Mouse (Mus musculus) embryonic facial prominence, embryonic 11.5 days (tissue): ENCODE measurements at regions not wholly inside any gene's neighbourhood (a gene's known extent, or its start where the extent isn't known, plus 50 kb on each side); places are given as distances from the start of the nearest gene placed in this dataset.

Source experiments
- ATAC-seq: fragments of 200-750 bp; cut with Nextera tagmentation; replicated peaks from 2 replicates; pipeline ENCODE4 v1.8.0; 2017; ENCODE audit warnings: low read depth; ENCODE audit not compliant: insufficient number of reproducible peaks, low FRiP score, low TSS enrichment
- DNase-seq: peaks from one replicate; pipeline ENCODE4 v3.0.0-alpha.2; 2015; ENCODE audit warnings: low spot score
- H3K27ac ChIP-seq: fragments of 300-500 bp; sonication (generic); replicated peaks from 2 replicates; pipeline ENCODE4 v1.5.1; 2014; ENCODE audit warnings: mild to moderate bottlenecking, low read depth, low read length, control low read depth
- H3K27me3 ChIP-seq: fragments of 300-500 bp; sonication (generic); 2 replicates; pipeline ENCODE4 v1.6.1; 2014; ENCODE audit warnings: mild to moderate bottlenecking, low read length, moderate library complexity, mixed read lengths; ENCODE audit not compliant: control insufficient read depth, insufficient read depth
- H3K36me3 ChIP-seq: fragments of 300-500 bp; sonication (generic); replicated peaks from 2 replicates; pipeline ENCODE4 v1.6.1; 2014; ENCODE audit warnings: low read depth, mild to moderate bottlenecking, low read length, moderate library complexity, mixed read lengths; ENCODE audit not compliant: control insufficient read depth, insufficient read depth
- H3K4me1 ChIP-seq: fragments of 300-500 bp; sonication (generic); 2 replicates; pipeline ENCODE4 v1.6.1; 2014; ENCODE audit warnings: low read length, mixed read lengths; ENCODE audit not compliant: control insufficient read depth, insufficient read depth
- H3K4me2 ChIP-seq: fragments of 300-500 bp; sonication (generic); 2 replicates; pipeline ENCODE4 v1.6.1; 2014; ENCODE audit warnings: low read depth, mild to moderate bottlenecking, control low read depth, low read length, moderate library complexity
- H3K4me3 ChIP-seq: fragments of 300-500 bp; sonication (generic); 2 replicates; pipeline ENCODE4 v1.5.1; 2014; ENCODE audit warnings: low read depth, low read length, control low read depth
- H3K9ac ChIP-seq: fragments of 300-500 bp; sonication (generic); replicated peaks from 2 replicates; pipeline ENCODE4 v1.6.1; 2014; ENCODE audit warnings: mild to moderate bottlenecking, control low read depth, low read length
- H3K9me3 ChIP-seq: fragments of 300-500 bp; sonication (generic); replicated peaks from 2 replicates; pipeline ENCODE4 v1.6.1; 2016; ENCODE audit warnings: mild to moderate bottlenecking, low read length, inconsistent platforms, mixed read lengths; ENCODE audit not compliant: control insufficient read depth
- WGBS: fragments of 180-500 bp; shearing (Covaris S2); extraction: QIAGEN DNeasy Blood & Tissue Kit; methylation state at CpG from one replicate; pipeline ENCODE4 v1.1.7; 2014; 5-methylcytosine and 5-hydroxymethylcytosine counted together

DNA sequence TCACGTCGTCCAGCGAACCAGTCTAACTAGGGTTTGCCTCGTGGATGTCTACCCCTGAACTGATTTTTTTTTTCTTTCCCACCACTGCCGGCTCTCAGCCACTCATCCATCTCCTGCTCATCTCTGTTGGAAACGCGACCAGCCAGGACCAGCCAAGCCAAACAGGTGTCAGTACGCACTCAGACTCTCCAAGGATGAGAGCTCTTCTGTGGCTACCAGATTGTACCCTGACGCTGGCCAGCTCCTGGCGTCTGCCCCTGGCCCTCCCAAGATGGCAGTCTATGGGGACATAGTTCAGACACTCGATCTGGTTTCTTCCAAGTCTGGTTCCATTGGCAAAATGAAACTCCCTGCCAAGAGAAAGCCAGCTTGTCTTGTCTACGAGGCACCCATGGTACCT is 109.3 kb downstream of the Zfp36l1 start:
- no peak overlapping the region for H3K9ac ChIP-seq
- 91% methylated on average over 12 of the region's 12 CpGs for WGBS
- ATAC-seq: no peak
- H3K9me3 ChIP-seq: no peaks in the 10 kb centered on the region
- no peak overlapping the region for H3K4me3 ChIP-seq
- H3K4me1 ChIP-seq: peaks cover 4% of the 10 kb centered on the region; the same call in 1 of the 2 replicates
- no peaks in the 10 kb centered on the region for H3K27me3 ChIP-seq
- DNase-seq: no peak
- no peak overlapping the region for H3K27ac ChIP-seq
- H3K4me2 ChIP-seq: no peak overlapping the region
- H3K36me3 ChIP-seq: no peaks in the 10 kb centered on the region

DNA sequence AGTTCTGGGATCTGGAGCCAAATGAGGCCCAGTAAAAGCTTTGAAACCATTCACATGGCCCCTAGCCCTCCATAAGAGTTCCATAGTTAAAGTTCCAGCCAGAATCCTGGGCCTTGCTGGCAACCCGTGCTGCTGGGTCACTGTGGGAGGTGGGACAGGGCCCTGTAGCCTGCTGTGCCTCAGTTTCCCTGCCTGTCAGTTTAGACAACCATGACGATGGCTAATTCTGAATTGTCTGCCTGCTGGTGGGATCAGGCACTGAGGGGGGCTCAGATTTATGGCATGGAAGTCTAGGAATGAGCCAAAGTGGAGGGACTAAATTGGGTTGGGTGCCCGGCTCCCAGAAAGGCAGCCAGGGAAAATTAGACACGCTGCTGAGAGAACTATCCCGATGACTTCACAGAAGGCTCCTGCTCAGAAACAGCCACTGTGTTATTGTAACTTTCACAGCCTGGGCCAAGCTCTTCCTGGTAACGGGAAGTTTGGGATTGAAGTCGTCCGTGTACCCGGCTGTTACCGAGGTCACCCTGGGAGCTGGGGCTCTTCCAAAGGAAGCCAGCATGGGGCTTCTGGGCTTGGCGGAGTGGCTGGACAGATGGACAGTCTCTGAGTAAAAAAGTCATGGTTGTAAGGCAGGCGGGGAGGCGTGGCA is 110.2 kb downstream of the Zfp36l1 start:
- Histone ChIP-seq H3K4me1 (peaks cover 4% of the 10 kb centered on the region; the same call in 1 of the 2 replicates), H3K4me2 (no peak overlapping the region), H3K27ac (no peak overlapping the region), H3K36me3 (no peaks in the 10 kb centered on the region), H3K9ac (no peak overlapping the region), H3K9me3 (no peaks in the 10 kb centered on the region), H3K27me3 (no peaks in the 10 kb centered on the region), H3K4me3 (no peak overlapping the region)
- 66% methylated on average over 13 of the region's 13 CpGs for WGBS
- DNase-seq (no peak), ATAC-seq (no peak)

DNA sequence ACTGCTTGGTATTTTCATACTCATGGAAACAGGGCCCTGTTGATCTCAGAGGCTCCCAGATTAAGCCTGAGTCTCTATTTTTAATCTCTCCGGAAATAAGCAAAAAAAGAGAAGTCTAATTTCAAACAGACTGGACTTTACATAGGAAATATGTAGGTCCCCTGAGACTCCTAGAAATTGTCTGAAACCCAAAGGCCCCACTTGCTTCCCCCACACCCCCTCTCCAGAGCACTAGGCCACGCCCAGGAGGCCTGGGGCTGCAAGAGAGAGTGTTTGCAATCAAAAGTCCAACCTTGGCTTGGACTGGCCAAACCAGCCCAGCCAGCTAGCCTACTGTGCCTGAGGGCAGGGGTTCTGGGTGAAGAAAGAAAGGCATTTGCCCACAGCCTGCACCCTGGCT is 111.0 kb downstream of the Zfp36l1 start:
- Histone ChIP-seq H3K4me3 (no peak overlapping the region), H3K27ac (no peak overlapping the region), H3K4me2 (no peak overlapping the region), H3K9ac (no peak overlapping the region), H3K9me3 (no peaks in the 10 kb centered on the region), H3K4me1 (peaks cover 4% of the 10 kb centered on the region; the same call in 1 of the 2 replicates), H3K27me3 (no peaks in the 10 kb centered on the region), H3K36me3 (no peaks in the 10 kb centered on the region)
- 55% methylated on average over 2 of the region's 2 CpGs for WGBS
- ATAC-seq (no peak), DNase-seq (peak; percentile 50)

DNA sequence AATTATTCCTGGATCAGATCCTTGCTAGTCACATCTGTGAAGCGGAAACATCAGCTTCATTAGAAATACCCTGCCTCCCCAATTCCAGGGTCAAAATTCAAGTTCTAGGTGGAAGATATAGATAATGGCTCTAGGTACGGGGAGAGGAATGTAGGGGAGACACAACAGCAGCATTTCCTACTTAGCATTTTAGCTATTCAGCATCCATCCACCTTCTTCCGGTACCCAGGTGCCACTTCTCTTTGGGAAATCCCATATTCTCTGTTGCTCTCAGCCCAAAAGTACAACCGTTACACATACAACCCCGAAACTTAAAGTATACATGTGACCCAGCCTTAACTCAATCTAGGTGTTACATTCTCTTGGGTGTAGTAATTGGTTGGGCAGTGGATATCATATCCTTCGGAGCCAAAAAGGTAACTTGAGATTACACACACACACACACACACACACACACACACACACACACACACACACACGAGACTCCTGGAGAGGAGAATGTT is 112.9 kb downstream of the Zfp36l1 start:
- Histone ChIP-seq H3K9me3 (no peaks in the 10 kb centered on the region), H3K27ac (no peak overlapping the region), H3K27me3 (no peaks in the 10 kb centered on the region), H3K36me3 (no peaks in the 10 kb centered on the region), H3K4me3 (no peak overlapping the region), H3K4me2 (no peak overlapping the region), H3K9ac (no peak overlapping the region), H3K4me1 (peaks cover 4% of the 10 kb centered on the region; the same call in 1 of the 2 replicates)
- DNase-seq (no peak), ATAC-seq (no peak)
- WGBS: 84% methylated on average over 7 of the region's 7 CpGs

GRCm38 (mm10) chr12:79998788-79999187 is 114.0 kb downstream of the Zfp36l1 start:
- Histone ChIP-seq H3K9ac (no peak overlapping the region), H3K4me3 (no peak overlapping the region), H3K27me3 (no peaks in the 10 kb centered on the region), H3K9me3 (no peaks in the 10 kb centered on the region), H3K4me1 (peaks cover 7% of the 10 kb centered on the region), H3K4me2 (no peak overlapping the region), H3K36me3 (no peaks in the 10 kb centered on the region), H3K27ac (no peak overlapping the region)
- ATAC-seq (no peak), DNase-seq (no peak)
- 85% methylated on average over 5 of the region's 5 CpGs for WGBS

- Histone ChIP-seq H3K4me2 (no peak overlapping the region), H3K9ac (no peak overlapping the region), H3K4me3 (no peak overlapping the region), H3K9me3 (no peaks in the 10 kb centered on the region), H3K4me1 (peaks cover 7% of the 10 kb centered on the region), H3K36me3 (no peaks in the 10 kb centered on the region), H3K27ac (no peak overlapping the region), H3K27me3 (no peaks in the 10 kb centered on the region)
- no peak for ATAC-seq
- 87% methylated on average over 2 of the region's 2 CpGs for WGBS
- no peak for DNase-seq
Observed at GRCm38 (mm10) chr12:79998339-79998738, 114.5 kb downstream of the Zfp36l1 start.

- no peaks in the 10 kb centered on the region for H3K27me3 ChIP-seq
Observed at GRCm38 (mm10) chr12:79997201-79997600, 115.6 kb downstream of the Zfp36l1 start.

DNA sequence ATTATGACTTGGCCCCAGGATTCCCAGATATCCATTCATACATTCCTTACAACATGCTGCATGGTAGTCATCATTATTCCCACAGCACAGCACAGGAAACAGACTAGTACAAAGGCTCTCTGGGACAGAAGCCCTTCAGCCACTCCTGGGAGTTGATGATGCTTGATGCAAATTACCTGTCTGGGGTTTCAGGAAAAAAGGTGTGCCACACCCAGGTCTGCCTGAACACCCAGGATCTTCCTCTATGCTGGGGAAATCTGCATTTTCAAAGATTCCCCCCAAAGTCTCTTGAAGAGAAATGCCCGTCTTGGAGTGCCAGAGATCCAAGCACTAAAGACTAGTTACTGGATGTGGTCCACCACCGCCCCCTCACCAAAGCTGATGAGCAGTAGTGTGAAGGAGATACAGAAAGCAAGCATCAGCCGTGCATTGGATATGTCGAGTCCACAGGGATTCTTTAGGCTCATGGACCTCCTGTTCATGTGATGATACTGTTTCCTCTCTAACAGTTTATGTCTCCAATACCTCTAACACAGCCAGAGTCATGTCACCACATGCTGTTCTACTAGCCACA is 117.2 kb downstream of the Zfp36l1 start:
- Histone ChIP-seq H3K4me3 (no peak overlapping the region), H3K27ac (no peak overlapping the region), H3K36me3 (no peaks in the 10 kb centered on the region), H3K9me3 (no peaks in the 10 kb centered on the region), H3K4me2 (no peak overlapping the region), H3K4me1 (peaks cover 6% of the 10 kb centered on the region), H3K27me3 (no peaks in the 10 kb centered on the region), H3K9ac (no peak overlapping the region)
- 97% methylated on average over 4 of the region's 4 CpGs for WGBS
- DNase-seq (no peak), ATAC-seq (no peak)

More at GRCm38 (mm10) chr12:79997201-79997600, 115.6 kb downstream of the Zfp36l1 start:
- H3K4me1 ChIP-seq: peaks cover 6% of the 10 kb centered on the region
- H3K9me3 ChIP-seq: no peaks in the 10 kb centered on the region
- ATAC-seq (no peak), DNase-seq (no peak)
- H3K27ac ChIP-seq: no peak overlapping the region
- no peak overlapping the region for H3K4me3 ChIP-seq
- H3K36me3 ChIP-seq: no peaks in the 10 kb centered on the region
- whole genome bisulfite sequencing: 50% methylated on average over 4 of the region's 4 CpGs
- no peak overlapping the region for H3K4me2 ChIP-seq
- H3K9ac ChIP-seq: no peak overlapping the region
